Comparison of ENCODE assay signal across 10 mouse cellular contexts in genomic region chr11:48779450-48779849, GRCm38 (mm10). TPM values are rescaled to one million over a fixed set of nuclear protein-coding genes. Genes with fewer than 3 reads are reported as not detected.
DNase-seq lines count a peak whose midpoint lies in the region; ATAC-seq and TF ChIP-seq lines count a peak whose summit lies in the region.
"Had no signal": no experiment of that assay in that cellular context is flagged by ENCODE, and none has a peak within 500 bp of the region (broad histone marks: within the 10 kb centered on the region; RNA-seq: fewer than 3 reads in every experiment).

No protein-coding gene starts in this region.

- 35% methylated on average over 7 of the region's 7 CpGs for WGBS in forebrain, embryonic 14.5 days
- 36% methylated on average over 7 of the region's 7 CpGs for WGBS in forebrain, embryonic 13.5 days
- WGBS in midbrain, embryonic 14.5 days: 36% methylated on average over 7 of the region's 7 CpGs
- WGBS in midbrain, embryonic 13.5 days: 32% methylated on average over 7 of the region's 7 CpGs
- WGBS in embryonic facial prominence, embryonic 14.5 days: 37% methylated on average over 7 of the region's 7 CpGs
- WGBS in small intestine, adult 2 months: 42% methylated on average over 7 of the region's 7 CpGs
- 38% methylated on average over 7 of the region's 7 CpGs for WGBS in forebrain, embryonic 16.5 days

- H3K36me3 ChIP-seq in forebrain, embryonic 14.5 days (ENCODE audit: control insufficient read depth, insufficient read depth, low read length): no peaks in the 10 kb centered on the region
- no peaks in the 10 kb centered on the region for H3K36me3 ChIP-seq in forebrain, embryonic 13.5 days (ENCODE audit: poor library complexity, severe bottlenecking)
- no peaks in the 10 kb centered on the region for H3K36me3 ChIP-seq in midbrain, embryonic 14.5 days (ENCODE audit: control insufficient read depth, insufficient read depth, low read length)
- no peaks in the 10 kb centered on the region for H3K36me3 ChIP-seq in midbrain, embryonic 13.5 days
- H3K36me3 ChIP-seq in embryonic facial prominence, embryonic 14.5 days (ENCODE audit: control insufficient read depth, insufficient read depth, low read length): no peaks in the 10 kb centered on the region
- no peaks in the 10 kb centered on the region for H3K36me3 ChIP-seq in small intestine, adult 2 months (ENCODE audit: control insufficient read depth, insufficient read depth, low read length)
- no peaks in the 10 kb centered on the region for H3K36me3 ChIP-seq in forebrain, embryonic 16.5 days (ENCODE audit: control insufficient read depth, insufficient read depth)
- H3K36me3 ChIP-seq: hindbrain, embryonic 15.5 days had no signal

- H3K9me3 ChIP-seq in forebrain, embryonic 14.5 days (replicated peaks; ENCODE audit: control insufficient read depth, low read length): no peaks in the 10 kb centered on the region
- H3K9me3 ChIP-seq in forebrain, embryonic 13.5 days (replicated peaks): 0 out of 2 replicates have a peak, but pooled peaks cover 5% of the 10 kb centered on the region
- no peaks in the 10 kb centered on the region for H3K9me3 ChIP-seq in midbrain, embryonic 14.5 days (ENCODE audit: control insufficient read depth, low read length)
- 0 out of 2 replicates have a peak, but pooled peaks cover 2% of the 10 kb centered on the region for H3K9me3 ChIP-seq in midbrain, embryonic 13.5 days
- no peaks in the 10 kb centered on the region for H3K9me3 ChIP-seq in embryonic facial prominence, embryonic 14.5 days (ENCODE audit: control insufficient read depth, low read length)
- H3K9me3 ChIP-seq in forebrain, embryonic 16.5 days (ENCODE audit: control insufficient read depth, low read length): no peaks in the 10 kb centered on the region
- H3K9me3 ChIP-seq: hindbrain, embryonic 15.5 days had no signal

- H3K4me3 ChIP-seq in forebrain, embryonic 14.5 days (ENCODE audit: low read depth, low read length): no peak overlapping the region
- H3K4me3 ChIP-seq in forebrain, embryonic 13.5 days: no peak overlapping the region
- H3K4me3 ChIP-seq in midbrain, embryonic 14.5 days (replicated peaks; ENCODE audit: low read depth, low read length): no peak overlapping the region
- no peak overlapping the region for H3K4me3 ChIP-seq in midbrain, embryonic 13.5 days (replicated peaks)
- H3K4me3 ChIP-seq in embryonic facial prominence, embryonic 14.5 days (ENCODE audit: low read depth, low read length): no peak overlapping the region
- no peak overlapping the region for H3K4me3 ChIP-seq in small intestine, adult 2 months (ENCODE audit: low read depth, low read length)
- no peak overlapping the region for H3K4me3 ChIP-seq in forebrain, embryonic 16.5 days (replicated peaks; ENCODE audit: low read length)
- H3K4me3 ChIP-seq: hindbrain, embryonic 15.5 days; myocyte had no signal

- DNase-seq in forebrain, embryonic 14.5 days (ENCODE audit: low spot score): peak; percentile 51
- peak; percentile 49 for DNase-seq in midbrain, embryonic 14.5 days
- DNase-seq in embryonic facial prominence, embryonic 14.5 days (ENCODE audit: low spot score): peak; percentile 29
- no peak for DNase-seq in urinary bladder, postnatal 10 days (ENCODE audit: low spot score)

- H3K27me3 ChIP-seq in forebrain, embryonic 14.5 days (replicated peaks; ENCODE audit: control insufficient read depth, insufficient read depth, low read length): no peaks in the 10 kb centered on the region
- H3K27me3 ChIP-seq in forebrain, embryonic 13.5 days: no peaks in the 10 kb centered on the region
- no peaks in the 10 kb centered on the region for H3K27me3 ChIP-seq in midbrain, embryonic 14.5 days (ENCODE audit: control insufficient read depth, insufficient read depth, low read length)
- H3K27me3 ChIP-seq in midbrain, embryonic 13.5 days: no peaks in the 10 kb centered on the region
- no peaks in the 10 kb centered on the region for H3K27me3 ChIP-seq in embryonic facial prominence, embryonic 14.5 days (replicated peaks; ENCODE audit: control insufficient read depth, insufficient read depth, low read length)
- no peaks in the 10 kb centered on the region for H3K27me3 ChIP-seq in small intestine, adult 2 months (ENCODE audit: control insufficient read depth, insufficient read depth, low read length)
- H3K27me3 ChIP-seq in forebrain, embryonic 16.5 days (replicated peaks; ENCODE audit: control insufficient read depth, insufficient read depth, low read length): no peaks in the 10 kb centered on the region
- H3K27me3 ChIP-seq: hindbrain, embryonic 15.5 days had no signal

- TF ChIP-seq CTCF in small intestine, adult 2 months (IDR thresholded peaks at IDR 0.05; ENCODE audit: extremely low read depth, insufficient read length, insufficient replicate concordance, low read depth, low read length): peak; percentile 60; the same call in 1 of the 2 replicates

- no peak for ATAC-seq in forebrain, embryonic 14.5 days
- ATAC-seq in forebrain, embryonic 13.5 days: no peak
- no peak for ATAC-seq in midbrain, embryonic 14.5 days (ENCODE audit: low FRiP score, low TSS enrichment)
- no peak for ATAC-seq in midbrain, embryonic 13.5 days
- no peak for ATAC-seq in embryonic facial prominence, embryonic 14.5 days (ENCODE audit: low read depth)
- ATAC-seq in forebrain, embryonic 16.5 days: no peak

- TF ChIP-seq POLR2A in small intestine, adult 2 months (IDR thresholded peaks at IDR 0.05; ENCODE audit: low read depth, low read length): no peak

- no peak overlapping the region for H3K9ac ChIP-seq in forebrain, embryonic 14.5 days (ENCODE audit: low read length)
- H3K9ac ChIP-seq in forebrain, embryonic 13.5 days: no peak overlapping the region
- no peak overlapping the region for H3K9ac ChIP-seq in midbrain, embryonic 14.5 days (replicated peaks; ENCODE audit: low read length)
- no peak overlapping the region for H3K9ac ChIP-seq in midbrain, embryonic 13.5 days (replicated peaks)
- no peak overlapping the region for H3K9ac ChIP-seq in embryonic facial prominence, embryonic 14.5 days (ENCODE audit: low read depth, low read length)
- no peak overlapping the region for H3K9ac ChIP-seq in forebrain, embryonic 16.5 days (replicated peaks; ENCODE audit: low read depth, low read length)
- H3K9ac ChIP-seq: hindbrain, embryonic 15.5 days had no signal

- H3K4me2 ChIP-seq in forebrain, embryonic 14.5 days (ENCODE audit: low read length): no peak overlapping the region
- no peak overlapping the region for H3K4me2 ChIP-seq in forebrain, embryonic 13.5 days
- no peak overlapping the region for H3K4me2 ChIP-seq in midbrain, embryonic 14.5 days (ENCODE audit: low read length)
- no peak overlapping the region for H3K4me2 ChIP-seq in midbrain, embryonic 13.5 days (replicated peaks)
- no peak overlapping the region for H3K4me2 ChIP-seq in embryonic facial prominence, embryonic 14.5 days (ENCODE audit: low read depth, low read length)
- H3K4me2 ChIP-seq in forebrain, embryonic 16.5 days (ENCODE audit: low read length): no peak overlapping the region
- H3K4me2 ChIP-seq: hindbrain, embryonic 15.5 days had no signal

- H3K4me1 ChIP-seq in forebrain, embryonic 14.5 days (ENCODE audit: control insufficient read depth, insufficient read depth, low read length): no peaks in the 10 kb centered on the region
- peaks cover 1% of the 10 kb centered on the region; the same call in 1 of the 2 replicates for H3K4me1 ChIP-seq in forebrain, embryonic 13.5 days
- peaks cover 1% of the 10 kb centered on the region; the same call in 1 of the 2 replicates for H3K4me1 ChIP-seq in midbrain, embryonic 14.5 days (ENCODE audit: control insufficient read depth, insufficient read depth, low read length)
- peaks cover 6% of the 10 kb centered on the region for H3K4me1 ChIP-seq in midbrain, embryonic 13.5 days (replicated peaks)
- no peaks in the 10 kb centered on the region for H3K4me1 ChIP-seq in embryonic facial prominence, embryonic 14.5 days (ENCODE audit: control insufficient read depth, insufficient read depth, low read length)
- H3K4me1 ChIP-seq in small intestine, adult 2 months (ENCODE audit: control insufficient read depth, insufficient read depth, insufficient read length, low read length): no peaks in the 10 kb centered on the region
- peaks cover 2% of the 10 kb centered on the region for H3K4me1 ChIP-seq in forebrain, embryonic 16.5 days (replicated peaks; ENCODE audit: control insufficient read depth, insufficient read depth, low read length)

- H3K27ac ChIP-seq in forebrain, embryonic 14.5 days (ENCODE audit: low read depth, low read length): no peak overlapping the region
- no peak overlapping the region for H3K27ac ChIP-seq in forebrain, embryonic 13.5 days
- H3K27ac ChIP-seq in midbrain, embryonic 14.5 days (replicated peaks; ENCODE audit: low read depth, low read length): no peak overlapping the region
- no peak overlapping the region for H3K27ac ChIP-seq in midbrain, embryonic 13.5 days
- H3K27ac ChIP-seq in embryonic facial prominence, embryonic 14.5 days (replicated peaks; ENCODE audit: low read depth, low read length): no peak overlapping the region
- no peak overlapping the region for H3K27ac ChIP-seq in small intestine, adult 2 months (ENCODE audit: insufficient read depth, low read depth, low read length)
- no peak overlapping the region for H3K27ac ChIP-seq in forebrain, embryonic 16.5 days (ENCODE audit: low read length)
- H3K27ac ChIP-seq: hindbrain, embryonic 15.5 days had no signal

RNA-seq across cellular contexts. Expression of gene Rack1, which starts 20.7 kb away (rescaled TPM):
- polyA plus RNA-seq in forebrain, embryonic 14.5 days (2014; fragmentation: Nextera tagmentation; extraction: Ambion mirVana): 553 and 718 TPM in 2 replicates
- polyA plus RNA-seq in forebrain, embryonic 13.5 days (2015; fragmentation: Nextera tagmentation; extraction: Ambion mirVana): 585 and 587 TPM in 2 replicates
- polyA plus RNA-seq in midbrain, embryonic 14.5 days (2014; fragmentation: Nextera tagmentation; extraction: Ambion mirVana): 505 and 506 TPM in 2 replicates
- polyA plus RNA-seq in midbrain, embryonic 13.5 days (2015; fragmentation: Nextera tagmentation; extraction: Ambion mirVana): 472 and 473 TPM in 2 replicates
- polyA plus RNA-seq in embryonic facial prominence, embryonic 14.5 days (2014; fragmentation: Nextera tagmentation; extraction: Ambion mirVana): 912 and 926 TPM in 2 replicates
- 1,479 and 1,553 TPM in 2 replicates for polyA plus RNA-seq in small intestine, adult 2 months (2012; rRNA removed)
- polyA plus RNA-seq in forebrain, embryonic 16.5 days (2015; fragmentation: Nextera tagmentation; extraction: Ambion mirVana): 451 and 473 TPM in 2 replicates

RNA-seq across cellular contexts. Expression of gene Trim41, which starts 37.7 kb away (rescaled TPM):
- 3.2 and 4.0 TPM in 2 replicates for polyA plus RNA-seq in forebrain, embryonic 14.5 days (2014; fragmentation: Nextera tagmentation; extraction: Ambion mirVana)
- polyA plus RNA-seq in forebrain, embryonic 13.5 days (2015; fragmentation: Nextera tagmentation; extraction: Ambion mirVana): 6.0 and 7.4 TPM in 2 replicates
- 6.3 and 8.4 TPM in 2 replicates for polyA plus RNA-seq in midbrain, embryonic 14.5 days (2014; fragmentation: Nextera tagmentation; extraction: Ambion mirVana)
- polyA plus RNA-seq in midbrain, embryonic 13.5 days (2015; fragmentation: Nextera tagmentation; extraction: Ambion mirVana): 6.9 and 7.0 TPM in 2 replicates
- 5.2 and 5.3 TPM in 2 replicates for polyA plus RNA-seq in embryonic facial prominence, embryonic 14.5 days (2014; fragmentation: Nextera tagmentation; extraction: Ambion mirVana)
- polyA plus RNA-seq in small intestine, adult 2 months (2012; rRNA removed): 10.0 and 18.7 TPM in 2 replicates
- 7.2 and 7.6 TPM in 2 replicates for polyA plus RNA-seq in forebrain, embryonic 16.5 days (2015; fragmentation: Nextera tagmentation; extraction: Ambion mirVana)

RNA-seq across cellular contexts. Expression of gene Trim7, which starts 46.5 kb away (rescaled TPM):
- 0.61 and 1.3 TPM in 2 replicates for polyA plus RNA-seq in forebrain, embryonic 14.5 days (2014; fragmentation: Nextera tagmentation; extraction: Ambion mirVana)
- polyA plus RNA-seq in forebrain, embryonic 13.5 days (2015; fragmentation: Nextera tagmentation; extraction: Ambion mirVana): 0.71 and 0.80 TPM in 2 replicates
- polyA plus RNA-seq in midbrain, embryonic 14.5 days (2014; fragmentation: Nextera tagmentation; extraction: Ambion mirVana): 0.75 and 1.6 TPM in 2 replicates
- polyA plus RNA-seq in midbrain, embryonic 13.5 days (2015; fragmentation: Nextera tagmentation; extraction: Ambion mirVana): 0.89 and 1.0 TPM in 2 replicates
- 1.3 TPM in 2 replicates for polyA plus RNA-seq in embryonic facial prominence, embryonic 14.5 days (2014; fragmentation: Nextera tagmentation; extraction: Ambion mirVana)
- 4.9 and 12.6 TPM in 2 replicates for polyA plus RNA-seq in small intestine, adult 2 months (2012; rRNA removed)
- polyA plus RNA-seq in forebrain, embryonic 16.5 days (2015; fragmentation: Nextera tagmentation; extraction: Ambion mirVana): 1.4 and 2.0 TPM in 2 replicates

RNA-seq across cellular contexts. Expression of gene Gm12184, which starts 47.0 kb away (rescaled TPM):
- polyA plus RNA-seq in forebrain, embryonic 14.5 days (2014; fragmentation: Nextera tagmentation; extraction: Ambion mirVana): 3.5 and 3.6 TPM in 2 replicates
- 4.2 and 5.2 TPM in 2 replicates for polyA plus RNA-seq in forebrain, embryonic 13.5 days (2015; fragmentation: Nextera tagmentation; extraction: Ambion mirVana)
- 3.2 and 4.5 TPM in 2 replicates for polyA plus RNA-seq in midbrain, embryonic 14.5 days (2014; fragmentation: Nextera tagmentation; extraction: Ambion mirVana)
- polyA plus RNA-seq in midbrain, embryonic 13.5 days (2015; fragmentation: Nextera tagmentation; extraction: Ambion mirVana): 3.4 and 3.6 TPM in 2 replicates
- polyA plus RNA-seq in embryonic facial prominence, embryonic 14.5 days (2014; fragmentation: Nextera tagmentation; extraction: Ambion mirVana): 3.4 and 4.6 TPM in 2 replicates
- polyA plus RNA-seq in small intestine, adult 2 months (2012; rRNA removed): 3.3 and 3.9 TPM in 2 replicates
- polyA plus RNA-seq in forebrain, embryonic 16.5 days (2015; fragmentation: Nextera tagmentation; extraction: Ambion mirVana): 2.8 and 3.9 TPM in 2 replicates
